Mouse (Mus musculus) E14TG2a.4 (cell line): Measurements from ENCODE around the gene Slc6a6.

Experiments used
- CTCF ChIP-seq: conservative IDR thresholded peaks from 2 replicates; pipeline ENCODE4 v1.5.1; 2014; ENCODE audit warnings: low read length
- POU5F1 ChIP-seq: IDR thresholded peaks from 2 replicates; pipeline ENCODE4 v1.6.1; 2014; ENCODE audit warnings: low read length, borderline replicate concordance

DNA sequence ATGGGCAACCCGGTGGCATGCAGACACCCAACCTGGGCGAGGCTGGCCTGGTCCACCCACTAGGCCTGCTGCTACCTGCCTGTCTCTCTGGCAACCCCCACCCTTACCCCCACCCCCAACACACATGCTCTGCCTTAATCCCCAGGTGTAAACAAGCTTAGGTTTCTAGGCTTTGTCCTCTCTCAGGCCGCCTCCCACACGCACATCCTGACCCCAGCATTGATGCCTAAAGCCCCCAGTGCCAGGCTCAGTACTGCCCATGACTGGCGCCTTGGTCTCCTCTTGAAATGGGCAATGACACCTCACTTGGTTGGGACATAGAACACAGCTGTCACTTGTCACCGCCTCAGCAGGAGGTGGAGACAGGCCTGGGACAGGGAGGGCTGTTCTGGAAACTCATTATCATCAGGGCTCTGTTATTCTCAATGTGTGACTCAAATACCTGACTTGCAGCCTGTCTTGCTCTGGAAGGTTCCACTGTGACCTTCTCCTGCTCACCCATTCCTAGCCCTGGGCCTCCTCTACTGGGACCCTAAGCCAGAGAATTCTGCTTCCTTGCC, 27.9 kb upstream of the Slc6a6 start:
- TF ChIP-seq CTCF, result no peak
- TF ChIP-seq POU5F1, result no peak
